Mouse (Mus musculus) cerebellum, adult 9-10 months (tissue): ENCODE results near the gene Carmil1.

Source experiments
- DNase-seq: peaks from one replicate; pipeline ENCODE4 v3.0.0; 2022

Carmil1 gene

GRCm38 (mm10) chr13:24257809-24258208 is 22.8 kb downstream of the Carmil1 start:
- no peak for DNase-seq

GRCm38 (mm10) chr13:24253989-24254388 is 26.6 kb downstream of the Carmil1 start:
- peak; percentile 42 for DNase-seq

GRCm38 (mm10) chr13:24253551-24253950 is 27.0 kb downstream of the Carmil1 start:
- DNase-seq = no peak

- DNase-seq = no peak
Observed at GRCm38 (mm10) chr13:24251236-24251635, 29.4 kb downstream of the Carmil1 start.

- DNase-seq = no peak
Observed at GRCm38 (mm10) chr13:24247928-24248327, 32.7 kb downstream of the Carmil1 start.

GRCm38 (mm10) chr13:24247441-24247840 is 33.2 kb downstream of the Carmil1 start:
- DNase-seq = no peak

- no peak for DNase-seq
Observed at GRCm38 (mm10) chr13:24246266-24246665, 34.3 kb downstream of the Carmil1 start.

- no peak for DNase-seq
Observed at GRCm38 (mm10) chr13:24244613-24245012, 36.0 kb downstream of the Carmil1 start.

GRCm38 (mm10) chr13:24243964-24244363 is 36.6 kb downstream of the Carmil1 start:
- DNase-seq = no peak

GRCm38 (mm10) chr13:24242429-24243106 is 38.0 kb downstream of the Carmil1 start:
- DNase-seq = no peak

GRCm38 (mm10) chr13:24241201-24241600 is 39.4 kb downstream of the Carmil1 start:
- no peak for DNase-seq

- DNase-seq = no peak
Observed at GRCm38 (mm10) chr13:24240430-24240829, 40.2 kb downstream of the Carmil1 start.

GRCm38 (mm10) chr13:24238456-24239120 is 42.0 kb downstream of the Carmil1 start:
- DNase-seq = peak; percentile 41

- DNase-seq = peak; percentile 72
Observed at GRCm38 (mm10) chr13:24236736-24237135, 43.9 kb downstream of the Carmil1 start.

- DNase-seq = no peak
Observed at GRCm38 (mm10) chr13:24232750-24233149, 47.8 kb downstream of the Carmil1 start.

- peak; percentile 58 for DNase-seq
Observed at GRCm38 (mm10) chr13:24231746-24232483, 48.7 kb downstream of the Carmil1 start.

- no peak for DNase-seq
Observed at GRCm38 (mm10) chr13:24231146-24231545, 49.4 kb downstream of the Carmil1 start.

- no peak for DNase-seq
Observed at GRCm38 (mm10) chr13:24230541-24231095, 50.0 kb downstream of the Carmil1 start.

GRCm38 (mm10) chr13:24223425-24224201 is 57.0 kb downstream of the Carmil1 start:
- DNase-seq = no peak

- DNase-seq = no peak
Observed at GRCm38 (mm10) chr13:24220441-24220970, 60.1 kb downstream of the Carmil1 start.

- DNase-seq = no peak
Observed at GRCm38 (mm10) chr13:24211229-24211628, 69.4 kb downstream of the Carmil1 start.

- no peak for DNase-seq
Observed at GRCm38 (mm10) chr13:24206097-24206496, 74.5 kb downstream of the Carmil1 start.
